Mouse (Mus musculus): ENCODE data around the gene Itpkb.

DNA sequence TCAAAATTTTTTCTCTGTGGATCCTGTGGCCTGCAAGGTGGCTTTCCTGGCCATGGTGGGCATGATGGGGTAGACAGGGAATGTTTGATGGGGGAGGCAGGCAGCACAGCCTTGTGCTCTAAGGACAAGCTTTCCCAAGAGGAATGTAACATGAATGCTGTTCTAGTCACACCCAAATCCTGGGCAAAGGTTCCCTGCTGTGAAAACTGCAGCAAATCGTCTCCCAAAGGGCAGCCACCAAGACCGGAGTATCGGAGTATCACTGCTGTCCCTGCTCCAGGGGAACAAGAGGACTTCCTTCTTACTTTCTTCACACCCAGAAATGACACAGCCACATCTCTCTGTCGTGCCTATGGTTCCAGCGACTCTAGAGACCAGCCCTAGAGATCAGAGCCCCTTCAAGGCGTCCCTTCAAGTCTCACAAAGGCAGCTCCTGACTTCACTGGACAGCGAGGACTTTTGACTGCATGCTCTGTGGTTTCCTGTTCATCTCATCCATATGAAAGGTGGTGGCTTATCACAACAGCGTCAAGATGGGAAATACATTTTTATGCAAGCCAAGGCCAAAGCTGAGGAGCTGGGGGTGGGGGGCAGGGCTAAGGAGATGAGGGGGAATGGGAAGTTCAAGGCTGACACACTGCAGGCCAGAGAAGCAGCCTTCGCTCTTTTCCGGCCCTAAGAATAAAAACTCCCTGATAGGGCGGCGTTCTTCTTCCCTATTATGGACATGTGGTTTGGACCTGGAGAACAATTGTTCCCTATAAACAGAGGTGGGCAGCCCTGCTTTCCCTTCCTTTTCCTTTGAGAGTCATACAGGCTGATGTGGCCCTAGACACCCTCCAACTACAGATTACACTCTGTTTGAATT, 27.8 kb upstream of the Itpkb start:
- no peak for TF ChIP-seq EP300 (optimal IDR thresholded peaks at IDR 0.05)
- TF ChIP-seq CTCF (IDR thresholded peaks at IDR 0.05; ENCODE audit: low read depth): no peak
